Mouse (Mus musculus) activated CD4-positive, CD25-positive, alpha-beta regulatory T cell, adult 4 months (primary cell): ENCODE results near the gene Ubl3. TPM values are rescaled to one million over a fixed set of nuclear protein-coding genes. Genes with fewer than 3 reads are reported as not detected.

ENCODE experiments used
- ATAC-seq: one replicate; pipeline ENCODE4 v1.8.0; 2017
- polyA plus RNA-seq, 2 experiments: library from polyadenylated mRNA; unstranded; fragments of 100-300 nt; shearing (Covaris generic); gene quantifications; one replicate each; pipeline ENCODE4 v1.2.1; 2017

The Ubl3 gene
- polyA plus RNA-seq, 2 experiments from 2014 or later = 86.3 to 124 TPM

DNA sequence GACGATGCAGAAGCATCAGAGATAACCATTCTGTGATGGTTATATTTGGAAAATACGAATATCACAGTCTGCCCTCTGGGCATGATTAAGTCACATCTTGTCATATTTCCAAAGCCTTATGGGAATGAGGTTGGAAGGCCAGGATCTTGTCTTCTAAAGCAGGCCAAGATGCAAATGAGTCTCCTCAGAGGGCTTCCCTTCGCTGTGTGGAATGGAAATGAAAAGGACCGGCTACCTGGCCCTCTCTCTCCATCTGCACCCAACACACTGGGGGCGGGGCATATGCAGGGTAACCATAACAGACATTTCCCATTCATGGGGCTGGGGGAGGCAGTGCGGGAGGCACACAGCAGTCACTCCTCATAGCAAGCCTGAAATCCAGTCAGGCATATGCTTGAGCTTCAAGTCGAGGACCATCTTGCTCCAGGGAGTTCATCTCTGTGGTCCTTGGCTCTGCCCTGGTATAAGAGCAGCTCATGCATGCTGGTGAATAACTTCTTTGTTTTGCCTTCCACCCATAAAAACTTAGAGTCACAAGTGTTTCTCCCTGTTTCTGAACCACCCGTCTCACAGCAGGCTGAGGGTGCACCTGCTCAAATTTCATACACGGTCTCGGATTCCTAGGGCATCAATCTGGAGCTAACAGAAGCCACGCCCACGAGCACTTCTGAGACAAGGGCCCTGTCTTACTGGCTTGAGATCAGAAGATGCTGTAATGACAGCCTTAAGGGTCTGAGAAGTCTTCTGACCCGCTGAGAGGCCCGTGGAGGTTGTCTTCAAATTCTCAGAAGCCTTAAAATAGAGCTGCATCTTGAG is 83.8 kb downstream of the Ubl3 start:
- ATAC-seq = no peak

DNA sequence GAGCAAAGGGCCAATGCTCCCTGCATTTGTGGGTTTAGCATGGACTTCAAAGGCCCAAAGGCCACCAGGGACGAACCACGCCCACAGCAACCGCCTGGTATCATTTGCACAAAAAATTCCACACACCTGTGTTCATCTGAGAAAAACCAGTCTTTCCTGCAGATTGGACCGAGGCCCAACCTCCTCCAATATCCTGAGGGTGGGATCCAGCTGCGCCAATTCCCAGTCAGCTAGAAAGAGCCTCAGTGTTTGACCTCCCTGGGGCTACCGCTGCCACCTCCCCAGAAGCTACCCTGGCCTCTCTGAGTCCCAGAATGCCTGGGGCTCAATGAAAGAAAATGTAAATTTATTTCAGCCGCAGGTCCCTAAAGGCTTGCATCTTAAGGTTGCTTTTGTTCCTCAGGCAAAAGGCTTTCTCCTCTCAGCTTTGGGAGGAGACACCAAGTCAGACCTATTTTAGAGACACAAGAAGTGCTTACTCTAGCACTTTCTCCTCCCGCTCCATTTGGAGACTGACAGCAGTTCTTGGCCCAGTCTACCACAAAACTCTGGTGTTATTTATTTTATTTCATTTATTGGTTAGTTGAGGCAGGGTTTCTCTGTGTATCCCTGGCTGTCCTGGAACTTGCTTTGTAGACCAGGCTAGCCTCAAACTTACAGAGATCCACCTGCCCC is 85.5 kb downstream of the Ubl3 start:
- ATAC-seq = no peak

DNA sequence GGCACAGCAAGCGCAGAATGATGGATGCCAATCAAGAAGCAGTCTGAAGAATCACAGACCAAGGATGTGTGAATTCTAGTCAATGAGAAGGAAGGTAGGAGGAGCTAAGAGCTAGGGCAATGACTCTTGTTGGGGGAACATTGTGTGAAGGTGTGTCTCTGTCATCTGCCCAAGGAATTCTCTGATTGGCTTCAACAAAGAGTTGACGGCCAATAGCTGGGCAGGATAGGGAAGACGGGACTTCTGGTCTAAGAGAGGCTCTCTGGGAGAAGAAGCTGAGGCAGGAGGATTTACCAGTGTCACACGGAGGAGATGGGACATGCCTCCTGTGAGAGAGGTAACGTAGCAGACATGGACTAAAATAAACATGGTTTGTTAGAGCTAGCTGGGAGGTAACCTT is 86.5 kb downstream of the Ubl3 start:
- ATAC-seq = no peak

DNA sequence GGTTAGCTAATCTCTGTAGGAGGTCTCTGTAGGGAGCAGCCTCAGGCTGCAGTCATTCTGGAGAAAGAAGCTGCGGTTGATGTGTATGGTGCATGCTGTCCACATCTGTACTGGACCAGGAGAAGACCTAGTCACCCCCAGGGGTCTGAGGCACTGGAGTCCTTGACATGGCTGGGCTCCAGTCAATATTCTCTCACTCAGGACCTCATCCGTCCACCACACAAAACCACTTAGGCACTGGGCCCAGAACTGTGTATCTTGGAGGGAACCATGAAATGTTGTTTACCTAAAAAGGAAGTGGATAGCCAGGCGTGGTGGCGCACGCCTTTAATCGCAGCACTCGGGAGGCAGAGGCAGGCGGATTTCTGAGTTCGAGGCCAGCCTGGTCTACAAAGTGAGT is 87.5 kb downstream of the Ubl3 start:
- ATAC-seq = no peak

DNA sequence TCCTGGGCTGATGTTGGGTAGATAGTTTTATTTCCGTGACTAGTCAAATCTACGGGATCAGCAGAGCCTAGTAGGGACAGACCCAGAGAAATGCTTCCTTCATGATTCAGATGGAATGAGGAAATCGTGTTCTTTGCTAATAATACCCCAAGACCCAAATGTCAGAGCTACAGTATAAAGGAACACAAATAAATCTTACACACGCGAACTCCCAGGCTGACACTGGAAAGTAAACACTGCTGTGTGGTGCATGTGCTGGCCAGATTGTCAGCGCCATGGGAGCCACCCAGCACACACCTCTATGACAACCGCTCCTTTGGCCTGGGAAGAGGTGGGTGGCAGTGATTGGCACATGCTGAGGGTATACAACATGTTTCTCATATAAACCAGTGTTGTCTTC is 88.1 kb downstream of the Ubl3 start:
- no peak for ATAC-seq

DNA sequence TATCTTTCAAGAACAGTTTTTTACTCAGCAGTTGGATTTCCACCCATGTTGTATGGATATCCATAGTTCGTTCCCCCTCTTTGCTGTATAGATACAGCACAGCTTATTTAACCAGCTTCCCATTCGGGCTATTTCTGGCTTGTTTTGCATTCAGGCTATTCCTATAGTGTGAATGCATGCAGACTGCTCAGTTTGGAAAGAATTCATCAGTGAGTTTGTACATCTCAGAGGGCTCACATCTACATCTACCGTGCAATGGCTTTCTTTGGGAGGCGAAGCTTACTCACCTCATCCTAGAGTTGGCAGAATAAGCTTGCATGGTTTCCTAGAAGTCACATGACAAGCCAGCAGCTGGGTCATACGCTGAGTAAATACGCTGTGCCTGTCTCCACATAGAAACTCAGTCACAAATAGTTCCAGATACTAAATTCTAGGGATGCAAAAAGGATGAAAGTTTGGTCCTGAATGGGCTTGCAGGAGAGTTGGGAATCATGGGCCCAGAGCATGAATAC is 88.8 kb downstream of the Ubl3 start:
- no peak for ATAC-seq

Other genes with a start within 250 kb of the Ubl3 start
- 10 to 100 TPM; 11.9 to 13.0 TPM for gene Slc7a1, start 152.9 kb downstream of the Ubl3 start, polyA plus RNA-seq